Mouse (Mus musculus) heart, adult 10 weeks (tissue): ENCODE measurements around the gene Col26a1. TPM values are rescaled to one million over a fixed set of nuclear protein-coding genes. Genes with fewer than 3 reads are reported as not detected.

ENCODE experiments used
- polyA plus RNA-seq: library from polyadenylated mRNA; stranded (reverse); fragments of 350-450 nt; fragmentation: Illumina TruSeq; extraction: RNeasy Lipid Tissue Mini Kit (QIAGEN cat#74804); gene quantifications from one replicate; pipeline ENCODE4 v1.2.3, GENCODE M21; 2014; ENCODE audit warnings: low read depth, low replicate concordance

Col26a1 gene
- polyA plus RNA-seq = 0.21 TPM

GRCm38 (mm10) chr5:136882788-136883439 is at the start of gene Col26a1:
Col26a1 (minus strand) TSS chr5:136883209.

GRCm38 (mm10) chr5:136907991-136908857 is 25.2 kb upstream of the Col26a1 start, which contains the start of gene Ift22:
Ift22 (plus strand) TSS chr5:136908150.

GRCm38 (mm10) chr5:136692784-136693183 is 190.2 kb downstream of the Col26a1 start, which contains the start of gene Myl10:
Myl10 (plus strand) TSS chr5:136693146.

Other genes with a start within 250 kb of the Col26a1 start
- not detected for gene Myl10, start 190.1 kb downstream of the Col26a1 start, polyA plus RNA-seq
- 9.9 TPM for gene Ift22, start 24.9 kb upstream of the Col26a1 start, polyA plus RNA-seq
- 165 TPM for gene Fis1, start 70.1 kb upstream of the Col26a1 start, polyA plus RNA-seq
- gene Cldn15, start 83.4 kb upstream of the Col26a1 start, polyA plus RNA-seq = 11.8 TPM
- 26.7 TPM for gene Plod3, start 103.8 kb upstream of the Col26a1 start, polyA plus RNA-seq
- gene Znhit1, start 104.8 kb upstream of the Col26a1 start, polyA plus RNA-seq = 75.9 TPM
- gene Vgf, start 143.2 kb upstream of the Col26a1 start, polyA plus RNA-seq = not detected
- gene Ap1s1, start 162.9 kb upstream of the Col26a1 start, polyA plus RNA-seq = 49.5 TPM
- 15.7 TPM for gene Serpine1, start 189.1 kb upstream of the Col26a1 start, polyA plus RNA-seq
- 12.1 TPM for gene Trim56, start 233.0 kb upstream of the Col26a1 start, polyA plus RNA-seq